In the genomic region with DNA sequence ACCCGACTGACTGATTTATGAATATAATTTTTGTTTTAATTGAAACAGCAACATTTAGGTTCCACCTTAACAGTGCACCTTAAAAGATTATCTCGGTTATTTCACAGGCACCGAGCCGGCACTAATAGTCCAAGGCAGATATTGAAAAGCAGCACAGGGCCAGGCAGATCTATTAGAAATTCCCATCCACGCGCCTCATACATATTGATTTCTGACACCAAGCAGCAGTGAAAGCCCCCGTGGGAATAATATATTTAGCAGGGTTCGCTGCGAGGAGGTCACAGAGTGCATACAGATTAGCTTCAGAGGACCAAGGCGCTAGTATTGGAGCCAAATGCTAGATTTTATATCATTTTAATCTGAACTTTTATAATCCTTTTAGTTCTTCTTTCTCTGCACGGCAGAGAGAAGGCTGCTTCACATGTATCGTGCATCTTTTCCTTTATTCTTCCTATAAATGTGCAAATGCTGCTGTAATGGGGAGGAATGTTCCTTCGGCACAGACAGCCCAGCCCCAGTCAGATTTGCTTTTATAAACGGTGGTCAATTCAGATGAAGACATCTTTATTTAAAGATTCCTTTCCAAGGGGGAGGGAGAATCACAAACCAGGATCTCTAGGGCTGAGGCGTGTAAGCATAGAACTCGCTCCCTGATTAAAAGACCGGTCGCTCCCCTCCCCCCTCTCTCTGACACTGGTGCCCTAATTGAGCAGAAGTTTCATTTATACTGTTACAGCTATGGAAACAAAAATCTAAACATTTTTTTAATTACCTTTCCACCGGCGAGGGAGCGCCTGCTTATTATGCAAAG, we compare ENCODE assay signal across 9 mouse cellular contexts.
DNase-seq lines count a peak whose midpoint lies in the region; ATAC-seq lines count a peak whose summit lies in the region.
"Had no signal": no experiment of that assay in that cellular context is flagged by ENCODE, and none has a peak within 500 bp of the region (broad histone marks: within the 10 kb centered on the region; RNA-seq: fewer than 3 reads in every experiment).

No protein-coding gene starts in this region.

- no peaks in the 10 kb centered on the region for H3K36me3 ChIP-seq in kidney, embryonic 15.5 days
- H3K36me3 ChIP-seq in forebrain, embryonic 16.5 days (ENCODE audit: control insufficient read depth, insufficient read depth): no peaks in the 10 kb centered on the region
- H3K36me3 ChIP-seq in neural tube, embryonic 15.5 days: no peaks in the 10 kb centered on the region
- H3K36me3 ChIP-seq: G1E had no signal

- H3K9me3 ChIP-seq in kidney, embryonic 15.5 days (replicated peaks): no peaks in the 10 kb centered on the region
- H3K9me3 ChIP-seq in forebrain, embryonic 16.5 days (ENCODE audit: control insufficient read depth, low read length): no peaks in the 10 kb centered on the region
- H3K9me3 ChIP-seq in neural tube, embryonic 15.5 days (replicated peaks): no peaks in the 10 kb centered on the region
- H3K9me3 ChIP-seq: G1E had no signal

- no peak for ATAC-seq in kidney, embryonic 15.5 days (replicated peaks; ENCODE audit: low FRiP score)
- ATAC-seq in forebrain, embryonic 16.5 days: peak; percentile 85
- peak; percentile 89 for ATAC-seq in neural tube, embryonic 15.5 days (ENCODE audit: low FRiP score)

- no peak for DNase-seq in kidney, adult 18-20 months
- DNase-seq in cerebellum, adult 9-10 months: peak; percentile 19
- DNase-seq in layer of hippocampus, adult 8-10 months (ENCODE audit: low spot score in 2 of 2): peak; percentile 7 to 8
- no peak for DNase-seq in ovary, adult 18-20 months (ENCODE audit: low spot score)
- DNase-seq in gastrocnemius, postnatal 10 days: no peak

- 27% methylated on average over 21 of the region's 21 CpGs for WGBS in kidney, embryonic 15.5 days
- WGBS in forebrain, embryonic 16.5 days: 5% methylated on average over 21 of the region's 21 CpGs
- 9% methylated on average over 21 of the region's 21 CpGs for WGBS in neural tube, embryonic 15.5 days

- peak overlapping the region; percentile 50 for H3K4me2 ChIP-seq in kidney, embryonic 15.5 days
- H3K4me2 ChIP-seq in forebrain, embryonic 16.5 days (ENCODE audit: low read length): peak overlapping the region; percentile 73
- peak overlapping the region; percentile 56 for H3K4me2 ChIP-seq in neural tube, embryonic 15.5 days

- H3K27me3 ChIP-seq in kidney, embryonic 15.5 days: no peaks in the 10 kb centered on the region
- H3K27me3 ChIP-seq in forebrain, embryonic 16.5 days (replicated peaks; ENCODE audit: control insufficient read depth, insufficient read depth, low read length): no peaks in the 10 kb centered on the region
- H3K27me3 ChIP-seq in neural tube, embryonic 15.5 days (replicated peaks): no peaks in the 10 kb centered on the region

- no peak overlapping the region for H3K9ac ChIP-seq in kidney, embryonic 15.5 days
- H3K9ac ChIP-seq in forebrain, embryonic 16.5 days (replicated peaks; ENCODE audit: low read depth, low read length): peak overlapping the region; percentile 43
- H3K9ac ChIP-seq in neural tube, embryonic 15.5 days (replicated peaks): peak overlapping the region; percentile 18; the same call in 1 of the 2 replicates

- H3K4me1 ChIP-seq in kidney, embryonic 15.5 days: 0 out of 2 replicates have a peak, but pooled peaks cover 10% of the 10 kb centered on the region
- H3K4me1 ChIP-seq in forebrain, embryonic 16.5 days (replicated peaks; ENCODE audit: control insufficient read depth, insufficient read depth, low read length): peaks cover 18% of the 10 kb centered on the region
- H3K4me1 ChIP-seq in neural tube, embryonic 15.5 days: peaks cover 35% of the 10 kb centered on the region

- H3K4me3 ChIP-seq in kidney, embryonic 15.5 days (replicated peaks): peak overlapping the region; percentile 16; the same call in 1 of the 2 replicates
- H3K4me3 ChIP-seq in forebrain, embryonic 16.5 days (replicated peaks; ENCODE audit: low read length): peak overlapping the region; percentile 44
- H3K4me3 ChIP-seq in neural tube, embryonic 15.5 days (replicated peaks): peak overlapping the region; percentile 33

- no peak overlapping the region for H3K27ac ChIP-seq in kidney, embryonic 15.5 days
- peak overlapping the region; percentile 76 for H3K27ac ChIP-seq in forebrain, embryonic 16.5 days (ENCODE audit: low read length)
- peak overlapping the region; percentile 76 for H3K27ac ChIP-seq in neural tube, embryonic 15.5 days (replicated peaks)

Comparison
In these comparisons a context has a peak if more than half of its experiments do, and no peak if none do; other contexts are left out.
1. DNase-seq: peak in cerebellum, adult 9-10 months (single experiment) and layer of hippocampus, adult 8-10 months (2 of 2); none in kidney, adult 18-20 months (single experiment), ovary, adult 18-20 months (single experiment) and gastrocnemius, postnatal 10 days (single experiment).
2. Peak in every context shown above with its lines, with median percentiles within 50 percentile points of each other: H3K4me2 ChIP-seq and H3K4me3 ChIP-seq.